Mouse (Mus musculus): ENCODE data around the gene Gm13030. TPM values are rescaled to one million over a fixed set of nuclear protein-coding genes. Genes with fewer than 3 reads are reported as not detected.
"Not testable (repeated sequence)": the region's sequence is repeated elsewhere in the genome, so short reads cannot be mapped to it uniquely, and the experiment has no call there.

Gm13030 gene
- polyA plus RNA-seq, 1 experiment from 2014 or later: not detected

GRCm38 (mm10) chr4:138884261-138884660, 10.5 kb upstream of the Gm13030 start:
- DNase-seq (ENCODE audit: low spot score): peak; percentile 92
- no peak overlapping the region for H3K4me3 ChIP-seq
- peaks cover 18% of the 10 kb centered on the region for H3K27me3 ChIP-seq (ENCODE audit: low read depth, poor library complexity, severe bottlenecking)
- WGBS: 21% methylated on average over 6 of the region's 6 CpGs
- H3K27ac ChIP-seq: no peak overlapping the region
- H3K36me3 ChIP-seq: no peaks in the 10 kb centered on the region
- H3K9me3 ChIP-seq (replicated peaks): no peaks in the 10 kb centered on the region
- peaks cover 20% of the 10 kb centered on the region for H3K4me1 ChIP-seq

GRCm38 (mm10) chr4:138882179-138882578, 8.4 kb upstream of the Gm13030 start:
- Histone ChIP-seq H3K27ac (peak overlapping the region; percentile 61; the same call in 1 of the 2 replicates), H3K4me3 (peak overlapping the region; percentile 23), H3K36me3 (no peaks in the 10 kb centered on the region), H3K4me1 (peaks cover 34% of the 10 kb centered on the region), H3K9me3 (replicated peaks) (no peaks in the 10 kb centered on the region), H3K27me3 (ENCODE audit: low read depth, poor library complexity, severe bottlenecking) (peaks cover 18% of the 10 kb centered on the region)
- WGBS: 15% methylated on average over 16 of the region's 16 CpGs
- peak; percentile 62 for DNase-seq (ENCODE audit: low spot score)

GRCm38 (mm10) chr4:138880811-138881584, 7.2 kb upstream of the Gm13030 start:
- H3K4me3 ChIP-seq: no peak overlapping the region
- H3K4me1 ChIP-seq: peaks cover 34% of the 10 kb centered on the region
- 89% methylated on average over 7 of the region's 7 CpGs for WGBS

GRCm38 (mm10) chr4:138879808-138880207, 6.0 kb upstream of the Gm13030 start:
- peaks cover 34% of the 10 kb centered on the region for H3K4me1 ChIP-seq
- H3K27ac ChIP-seq: no peak overlapping the region
- H3K4me3 ChIP-seq: no peak overlapping the region
- no peaks in the 10 kb centered on the region for H3K36me3 ChIP-seq
- WGBS: 88% methylated on average over 11 of the region's 11 CpGs
- DNase-seq (ENCODE audit: low spot score): no peak
- H3K27me3 ChIP-seq (ENCODE audit: low read depth, poor library complexity, severe bottlenecking): peaks cover 18% of the 10 kb centered on the region
- H3K9me3 ChIP-seq (replicated peaks): no peaks in the 10 kb centered on the region

More at GRCm38 (mm10) chr4:138880811-138881584, 7.2 kb upstream of the Gm13030 start:
- no peaks in the 10 kb centered on the region for H3K36me3 ChIP-seq
- H3K27me3 ChIP-seq (ENCODE audit: low read depth, poor library complexity, severe bottlenecking): peaks cover 18% of the 10 kb centered on the region
- DNase-seq (ENCODE audit: low spot score): no peak
- no peaks in the 10 kb centered on the region for H3K9me3 ChIP-seq (replicated peaks)
- H3K27ac ChIP-seq: no peak overlapping the region

- DNase-seq (ENCODE audit: low spot score): no peak
- no peak overlapping the region for H3K4me3 ChIP-seq
- WGBS: 47% methylated on average over 8 of the region's 8 CpGs
- H3K36me3 ChIP-seq: no peaks in the 10 kb centered on the region
- peaks cover 34% of the 10 kb centered on the region for H3K4me1 ChIP-seq
- H3K9me3 ChIP-seq (replicated peaks): no peaks in the 10 kb centered on the region
- H3K27me3 ChIP-seq (ENCODE audit: low read depth, poor library complexity, severe bottlenecking): peaks cover 18% of the 10 kb centered on the region
- peak overlapping the region; percentile 5; the same call in 1 of the 2 replicates for H3K27ac ChIP-seq
Measured at GRCm38 (mm10) chr4:138878783-138879182, 5.0 kb upstream of the Gm13030 start.

GRCm38 (mm10) chr4:138877731-138878130, 4.0 kb upstream of the Gm13030 start, which contains the start of gene Pla2g2e:
Gene Pla2g2e, plus strand, starts transcription at chr4:138877942.
- peaks cover 34% of the 10 kb centered on the region for H3K4me1 ChIP-seq
- H3K9me3 ChIP-seq (replicated peaks): no peaks in the 10 kb centered on the region
- WGBS: 86% methylated on average over 4 of the region's 4 CpGs
- H3K27me3 ChIP-seq (ENCODE audit: low read depth, poor library complexity, severe bottlenecking): peaks cover 18% of the 10 kb centered on the region
- DNase-seq (ENCODE audit: low spot score): no peak
- H3K4me3 ChIP-seq: no peak within 1 kb of the TSS
- no peaks in the 10 kb centered on the region for H3K36me3 ChIP-seq
- H3K27ac ChIP-seq: peak within 1 kb of the TSS; percentile 5; the same call in 1 of the 2 replicates

- Histone ChIP-seq H3K4me3 (no peak overlapping the region), H3K27ac (no peak overlapping the region), H3K36me3 (no peaks in the 10 kb centered on the region), H3K27me3 (ENCODE audit: low read depth, poor library complexity, severe bottlenecking) (peaks cover 3% of the 10 kb centered on the region; the same call in 1 of the 2 replicates), H3K9me3 (replicated peaks) (no peaks in the 10 kb centered on the region), H3K4me1 (peaks cover 22% of the 10 kb centered on the region)
- 95% methylated on average over 2 of the region's 2 CpGs for WGBS
- DNase-seq (ENCODE audit: low spot score): no peak
Measured at GRCm38 (mm10) chr4:138875986-138876385, 2.2 kb upstream of the Gm13030 start.

GRCm38 (mm10) chr4:138875275-138875674, 1.5 kb upstream of the Gm13030 start:
- H3K27ac ChIP-seq; H3K9me3 ChIP-seq (replicated peaks); H3K4me3 ChIP-seq; DNase-seq (ENCODE audit: low spot score); H3K36me3 ChIP-seq; H3K27me3 ChIP-seq (ENCODE audit: low read depth, poor library complexity, severe bottlenecking): not testable (repeated sequence)
- H3K4me1 ChIP-seq: peaks cover 22% of the 10 kb centered on the region
- 84% methylated on average over 2 of the region's 2 CpGs for WGBS

- no peak for DNase-seq (ENCODE audit: low spot score)
- no peaks in the 10 kb centered on the region for H3K9me3 ChIP-seq (replicated peaks)
- no peak overlapping the region for H3K27ac ChIP-seq
- WGBS: 40% methylated on average over 8 of the region's 8 CpGs
- no peaks in the 10 kb centered on the region for H3K27me3 ChIP-seq (ENCODE audit: low read depth, poor library complexity, severe bottlenecking)
- no peak overlapping the region for H3K4me3 ChIP-seq
- H3K36me3 ChIP-seq: no peaks in the 10 kb centered on the region
- peaks cover 6% of the 10 kb centered on the region for H3K4me1 ChIP-seq
Measured at GRCm38 (mm10) chr4:138868666-138869065, 5.1 kb downstream of the Gm13030 start.

- Histone ChIP-seq H3K4me1 (peaks cover 6% of the 10 kb centered on the region), H3K27ac (no peak overlapping the region), H3K36me3 (no peaks in the 10 kb centered on the region), H3K27me3 (ENCODE audit: low read depth, poor library complexity, severe bottlenecking) (0 out of 2 replicates have a peak, but pooled peaks cover 2% of the 10 kb centered on the region), H3K4me3 (no peak overlapping the region), H3K9me3 (replicated peaks) (no peaks in the 10 kb centered on the region)
- 12% methylated on average over 7 of the region's 7 CpGs for WGBS
- DNase-seq (ENCODE audit: low spot score): peak; percentile 80
Measured at GRCm38 (mm10) chr4:138866413-138866812, 7.4 kb downstream of the Gm13030 start.

GRCm38 (mm10) chr4:138865991-138866390, 7.8 kb downstream of the Gm13030 start:
- Histone ChIP-seq H3K27ac (no peak overlapping the region), H3K4me1 (peaks cover 6% of the 10 kb centered on the region), H3K9me3 (replicated peaks) (no peaks in the 10 kb centered on the region), H3K27me3 (ENCODE audit: low read depth, poor library complexity, severe bottlenecking) (0 out of 2 replicates have a peak, but pooled peaks cover 6% of the 10 kb centered on the region), H3K4me3 (no peak overlapping the region), H3K36me3 (no peaks in the 10 kb centered on the region)
- no peak for DNase-seq (ENCODE audit: low spot score)
- WGBS: 71% methylated on average over 6 of the region's 6 CpGs

GRCm38 (mm10) chr4:138865092-138865491, 8.7 kb downstream of the Gm13030 start:
- 24% methylated on average over 5 of the region's 5 CpGs for WGBS
- Histone ChIP-seq H3K4me1 (peaks cover 8% of the 10 kb centered on the region), H3K36me3 (no peaks in the 10 kb centered on the region), H3K27ac (no peak overlapping the region), H3K27me3 (ENCODE audit: low read depth, poor library complexity, severe bottlenecking) (0 out of 2 replicates have a peak, but pooled peaks cover 8% of the 10 kb centered on the region), H3K9me3 (replicated peaks) (no peaks in the 10 kb centered on the region), H3K4me3 (no peak overlapping the region)
- no peak for DNase-seq (ENCODE audit: low spot score)

- Histone ChIP-seq H3K27ac (no peak within 1 kb of the TSS), H3K27me3 (ENCODE audit: low read depth, poor library complexity, severe bottlenecking) (0 out of 2 replicates have a peak, but pooled peaks cover 11% of the 10 kb centered on the region), H3K4me1 (peaks cover 19% of the 10 kb centered on the region), H3K36me3 (no peaks in the 10 kb centered on the region), H3K9me3 (replicated peaks) (no peaks in the 10 kb centered on the region), H3K4me3 (no peak within 1 kb of the TSS)
- DNase-seq (ENCODE audit: low spot score): no peak
- 78% methylated on average over 10 of the region's 10 CpGs for WGBS
Measured at GRCm38 (mm10) chr4:138863344-138863998, 10.3 kb downstream of the Gm13030 start, which contains the start of gene Pla2g5. Gene Pla2g5, minus strand, starts transcription at chr4:138863482.

All from limb, embryonic 10.5 days (tissue).